Mouse (Mus musculus): ENCODE measurements around the gene Nav3.
"Not testable (repeated sequence)": the region's sequence is repeated elsewhere in the genome, so short reads cannot be mapped to it uniquely, and the experiment has no call there.

The Nav3 gene

GRCm38 (mm10) chr10:110085903-110086302 lies 370.1 kb downstream of the Nav3 start:
- DNase-seq (ENCODE audit: extremely low spot score, low read depth, low spot score): no peak

GRCm38 (mm10) chr10:110085156-110085555 lies 370.8 kb downstream of the Nav3 start:
- DNase-seq (ENCODE audit: extremely low spot score, low read depth, low spot score): peak; percentile 26

- no peak for DNase-seq (ENCODE audit: extremely low spot score, low read depth, low spot score)
These were observed 379.4 kb downstream of the Nav3 start for GRCm38 (mm10) chr10:110076575-110076974.

- no peak for DNase-seq (ENCODE audit: extremely low spot score, low read depth, low spot score)
These were observed 383.6 kb downstream of the Nav3 start for GRCm38 (mm10) chr10:110072355-110072754.

GRCm38 (mm10) chr10:110061166-110061565 lies 394.8 kb downstream of the Nav3 start:
- no peak for DNase-seq (ENCODE audit: extremely low spot score, low read depth, low spot score)

GRCm38 (mm10) chr10:110037547-110037946 lies 418.5 kb downstream of the Nav3 start:
- DNase-seq (ENCODE audit: extremely low spot score, low read depth, low spot score): no peak

GRCm38 (mm10) chr10:110034582-110035099 lies 421.4 kb downstream of the Nav3 start:
- no peak for DNase-seq (ENCODE audit: extremely low spot score, low read depth, low spot score)

GRCm38 (mm10) chr10:110024897-110025296 lies 431.1 kb downstream of the Nav3 start:
- not testable (repeated sequence) for DNase-seq (ENCODE audit: extremely low spot score, low read depth, low spot score)

GRCm38 (mm10) chr10:110022100-110022499 lies 433.9 kb downstream of the Nav3 start:
- no peak for DNase-seq (ENCODE audit: extremely low spot score, low read depth, low spot score)

- no peak for DNase-seq (ENCODE audit: extremely low spot score, low read depth, low spot score)
These were observed 436.6 kb downstream of the Nav3 start for GRCm38 (mm10) chr10:110019266-110019866.

GRCm38 (mm10) chr10:110001328-110001727 lies 454.7 kb downstream of the Nav3 start:
- not testable (repeated sequence) for DNase-seq (ENCODE audit: extremely low spot score, low read depth, low spot score)

GRCm38 (mm10) chr10:110000755-110001247 lies 455.2 kb downstream of the Nav3 start:
- DNase-seq (ENCODE audit: extremely low spot score, low read depth, low spot score): peak; percentile 8

GRCm38 (mm10) chr10:109999904-110000303 lies 456.1 kb downstream of the Nav3 start:
- no peak for DNase-seq (ENCODE audit: extremely low spot score, low read depth, low spot score)

- no peak for DNase-seq (ENCODE audit: extremely low spot score, low read depth, low spot score)
These were observed 461.7 kb downstream of the Nav3 start for GRCm38 (mm10) chr10:109994302-109994701.

GRCm38 (mm10) chr10:109985824-109986485 lies 470.0 kb downstream of the Nav3 start:
- DNase-seq (ENCODE audit: extremely low spot score, low read depth, low spot score): no peak

- no peak for DNase-seq (ENCODE audit: extremely low spot score, low read depth, low spot score)
These were observed 479.7 kb downstream of the Nav3 start for GRCm38 (mm10) chr10:109976351-109976750.

- no peak for DNase-seq (ENCODE audit: extremely low spot score, low read depth, low spot score)
These were observed 481.8 kb downstream of the Nav3 start for GRCm38 (mm10) chr10:109974177-109974576.

GRCm38 (mm10) chr10:109973483-109973882 lies 482.5 kb downstream of the Nav3 start:
- no peak for DNase-seq (ENCODE audit: extremely low spot score, low read depth, low spot score)

- no peak for DNase-seq (ENCODE audit: extremely low spot score, low read depth, low spot score)
These were observed 505.7 kb downstream of the Nav3 start for GRCm38 (mm10) chr10:109950296-109950695.

- no peak for DNase-seq (ENCODE audit: extremely low spot score, low read depth, low spot score)
These were observed 526.7 kb downstream of the Nav3 start for GRCm38 (mm10) chr10:109929319-109929622.

- DNase-seq (ENCODE audit: extremely low spot score, low read depth, low spot score): no peak
These were observed 527.3 kb downstream of the Nav3 start for GRCm38 (mm10) chr10:109928547-109929318.

- DNase-seq (ENCODE audit: extremely low spot score, low read depth, low spot score): no peak
These were observed 529.9 kb downstream of the Nav3 start for GRCm38 (mm10) chr10:109926149-109926548.

Measured in hindlimb bud, embryonic 11.5 days (tissue).